Mouse (Mus musculus): ENCODE data around the gene Gja3.
"Not testable (repeated sequence)": the region's sequence is repeated elsewhere in the genome, so short reads cannot be mapped to it uniquely, and the experiment has no call there.

Gene Gja3

DNA sequence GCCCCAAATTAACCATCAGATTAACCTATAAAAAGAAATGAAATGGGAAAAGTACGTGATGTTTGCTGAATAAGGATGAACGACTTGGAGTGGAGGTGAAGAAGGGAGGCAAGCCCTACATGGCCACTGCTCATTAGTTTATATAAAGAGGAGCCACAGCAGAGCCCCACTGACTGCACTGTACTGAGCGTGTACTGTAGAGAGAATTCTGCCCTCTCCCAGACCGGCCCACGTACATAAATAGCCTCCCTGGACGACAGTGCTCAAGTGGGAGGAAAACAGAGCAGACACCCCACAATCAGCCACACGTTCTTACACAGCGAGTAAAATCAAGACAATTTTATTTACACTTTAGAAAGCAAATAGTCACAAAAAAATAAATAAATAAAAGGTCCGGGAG lies 23.8 kb downstream of the Gja3 start:
- CTCF ChIA-PET, result interaction anchor here (0.7 kb wide), 1 partner anchor 46 kb away, joined by 3 read pairs; no protein-coding TSS in a partner anchor

DNA sequence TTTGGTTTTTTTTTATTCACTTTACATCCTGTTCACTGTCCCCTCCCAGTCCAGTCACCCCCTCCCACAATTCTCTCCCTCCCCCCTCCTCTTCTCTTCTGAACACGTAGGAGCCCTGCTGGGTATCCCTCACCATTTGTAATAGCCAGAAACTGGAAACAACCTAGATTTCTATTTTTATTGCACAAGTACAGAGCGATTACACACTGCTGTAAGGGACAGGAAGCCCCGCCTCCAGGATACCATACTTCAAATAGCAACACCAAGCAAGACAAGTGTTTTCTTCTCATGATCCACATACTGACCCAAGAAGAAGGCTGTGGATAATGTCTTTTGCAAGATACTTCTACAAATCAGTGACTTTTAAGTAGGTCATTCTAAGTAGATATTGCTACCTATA lies 25.1 kb downstream of the Gja3 start:
- CTCF ChIA-PET, result no interaction called here

DNA sequence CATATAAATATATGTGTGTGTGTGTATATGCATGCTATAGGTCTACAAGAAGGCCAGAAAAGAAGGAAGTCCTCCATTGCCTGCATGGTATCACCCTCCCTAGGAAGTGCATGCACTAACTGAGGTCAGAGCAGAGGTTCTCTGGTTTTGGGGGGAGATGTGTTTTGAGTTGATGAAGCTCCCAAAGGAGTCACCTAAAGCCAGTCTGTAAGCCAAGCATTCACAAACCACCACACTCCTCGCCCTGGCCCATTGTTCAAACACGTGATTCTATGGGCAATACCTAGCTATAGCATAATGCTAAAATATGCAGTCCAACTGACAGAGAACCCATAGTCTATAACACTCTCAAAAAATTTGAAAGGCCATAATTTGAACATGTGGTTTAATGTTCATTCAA lies 39.5 kb downstream of the Gja3 start:
- CTCF ChIA-PET, result no interaction called here

DNA sequence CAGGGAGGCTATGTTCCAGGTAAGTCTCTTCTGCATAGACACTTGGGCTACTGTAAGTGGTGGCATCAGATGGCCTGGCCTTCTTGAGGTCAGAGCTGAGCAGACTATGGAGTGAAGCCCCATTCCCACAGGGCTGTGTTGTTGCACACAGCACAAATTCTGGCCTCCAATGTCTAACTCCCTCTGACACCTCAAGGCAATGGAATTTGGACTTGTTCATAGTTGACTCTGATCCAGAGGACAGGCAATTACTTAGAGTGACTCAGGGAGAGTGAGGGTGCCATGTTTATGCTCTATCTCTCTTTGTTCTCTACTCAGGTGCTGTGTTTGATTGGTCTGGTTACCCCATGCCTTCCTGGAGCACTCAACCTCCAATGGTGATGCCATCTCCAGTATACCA lies 41.1 kb downstream of the Gja3 start:
- CTCF ChIA-PET, result not testable (repeated sequence)

DNA sequence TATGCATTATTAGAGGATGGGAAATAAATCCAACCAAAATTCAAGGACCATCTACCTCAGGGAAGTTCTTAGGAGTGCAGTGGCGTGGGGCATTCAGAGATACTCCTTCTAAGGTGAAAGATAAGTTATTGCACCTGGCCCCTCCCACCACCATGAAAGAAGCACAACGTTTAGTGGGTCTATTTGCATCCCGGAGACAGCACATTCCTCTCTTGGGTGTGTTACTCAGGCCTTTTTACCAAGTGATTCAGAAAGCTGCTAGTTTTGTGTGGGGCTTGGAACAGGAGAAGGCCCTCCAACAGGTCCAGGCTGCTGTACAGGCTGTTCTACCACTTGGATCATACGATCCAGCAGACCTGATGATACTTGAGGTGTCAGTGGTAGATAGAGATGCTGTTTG lies 69.3 kb downstream of the Gja3 start:
- CTCF ChIA-PET, result no interaction called here
